Mouse (Mus musculus) small intestine, adult 2 months (tissue): ENCODE measurements around the gene Tnk2.

Experiments
- CTCF ChIP-seq: fragments of 200-500 bp; IDR thresholded peaks from 2 replicates; pipeline ENCODE4 v1.5.1; 2012; ENCODE audit warnings: low read depth, mild to moderate bottlenecking, control low read depth, inconsistent platforms, low read length, moderate library complexity, mixed read lengths; ENCODE audit not compliant: insufficient replicate concordance, insufficient read length; ENCODE audit errors: extremely low read depth
- POLR2A ChIP-seq: fragments of 200-500 bp; IDR thresholded peaks from 2 replicates; pipeline ENCODE4 v1.6.1; 2012; ENCODE audit warnings: low read depth, mild to moderate bottlenecking, control low read depth, inconsistent platforms, low read length, moderate library complexity

- TF ChIP-seq CTCF (no peak), POLR2A (no peak)
Measured at GRCm38 (mm10) chr16:32628140-32628539, 15.5 kb upstream of the Tnk2 start.
